Mouse (Mus musculus) limb, embryonic 11.5 days (tissue): ENCODE data around the gene Olfr678. TPM values are rescaled to one million over a fixed set of nuclear protein-coding genes. Genes with fewer than 3 reads are reported as not detected.
"Not testable (repeated sequence)": the region's sequence is repeated elsewhere in the genome, so short reads cannot be mapped to it uniquely, and the experiment has no call there.

ENCODE experiments used
- ATAC-seq: fragments of 200-750 bp; cut with Nextera tagmentation; 2 replicates; pipeline ENCODE4 v1.8.0; 2017; ENCODE audit warnings: low read depth; ENCODE audit not compliant: insufficient number of reproducible peaks, low FRiP score, low TSS enrichment
- DNase-seq: peaks from one replicate; pipeline ENCODE4 v3.0.0-alpha.2; 2015; ENCODE audit warnings: low spot score
- H3K27ac ChIP-seq: fragments of 300-500 bp; sonication (generic); replicated peaks from 2 replicates; pipeline ENCODE4 v1.5.1; 2014; ENCODE audit warnings: low read depth, mild to moderate bottlenecking, low read length
- H3K27me3 ChIP-seq: fragments of 300-500 bp; sonication (generic); 2 replicates; pipeline ENCODE4 v1.6.1; 2014; ENCODE audit warnings: mild to moderate bottlenecking, low read length, mixed read lengths; ENCODE audit not compliant: control insufficient read depth, insufficient read depth
- H3K36me3 ChIP-seq: fragments of 300-500 bp; sonication (generic); 2 replicates; pipeline ENCODE4 v1.6.1; 2014; ENCODE audit warnings: mild to moderate bottlenecking, low read length, moderate library complexity, mixed read lengths; ENCODE audit not compliant: control insufficient read depth, insufficient read depth
- H3K4me1 ChIP-seq: fragments of 300-500 bp; sonication (generic); 2 replicates; pipeline ENCODE4 v1.6.1; 2014; ENCODE audit warnings: low read length, mixed read lengths; ENCODE audit not compliant: control insufficient read depth, insufficient read depth
- H3K4me2 ChIP-seq: fragments of 300-500 bp; sonication (generic); 2 replicates; pipeline ENCODE4 v1.6.1; 2014; ENCODE audit warnings: low read depth, mild to moderate bottlenecking, moderate library complexity; ENCODE audit not compliant: severe bottlenecking
- H3K4me3 ChIP-seq: fragments of 300-500 bp; sonication (generic); 2 replicates; pipeline ENCODE4 v1.5.1; 2014; ENCODE audit warnings: low read depth, low read length
- H3K9ac ChIP-seq: fragments of 300-500 bp; sonication (generic); 2 replicates; pipeline ENCODE4 v1.6.1; 2014; ENCODE audit warnings: mild to moderate bottlenecking, low read length
- H3K9me3 ChIP-seq: fragments of 300-500 bp; sonication (generic); 2 replicates; pipeline ENCODE4 v1.6.1; 2016; ENCODE audit warnings: low read length; ENCODE audit not compliant: control insufficient read depth
- WGBS: fragments of 180-500 bp; shearing (Covaris S2); extraction: QIAGEN DNeasy Blood & Tissue Kit; methylation state at CpG from one replicate; pipeline ENCODE4 v1.1.7; 2014; 5-methylcytosine and 5-hydroxymethylcytosine counted together
- polyA plus RNA-seq: library from polyadenylated mRNA; unstranded; fragments of >200 nt; fragmentation: Nextera tagmentation; extraction: Ambion mirVana; gene quantifications from 2 replicates; pipeline ENCODE4 v1.2.1, GENCODE M21; 2014

Gene Olfr678
- polyA plus RNA-seq = not detected in 2 replicates

GRCm38 (mm10) chr7:105064175-105064574, at the start of gene Olfr678:
TSS of gene Olfr678 (plus strand) at chr7:105064475.
- H3K9ac ChIP-seq = no peak within 1 kb of the TSS
- no peaks in the 10 kb centered on the region for H3K4me1 ChIP-seq
- no peaks in the 10 kb centered on the region for H3K36me3 ChIP-seq
- no peaks in the 10 kb centered on the region for H3K9me3 ChIP-seq
- no peaks in the 10 kb centered on the region for H3K27me3 ChIP-seq
- no peak within 1 kb of the TSS for H3K4me2 ChIP-seq
- H3K4me3 ChIP-seq = no peak within 1 kb of the TSS
- no peak within 1 kb of the TSS for H3K27ac ChIP-seq
- no peak for DNase-seq
- no peak for ATAC-seq
- WGBS = 92% methylated on average over 1 of the region's 1 CpGs

GRCm38 (mm10) chr7:105022530-105022929, 41.7 kb upstream of the Olfr678 start:
- Histone ChIP-seq H3K9ac (no peak overlapping the region), H3K27me3 (no peaks in the 10 kb centered on the region), H3K27ac (no peak overlapping the region), H3K9me3 (no peaks in the 10 kb centered on the region), H3K4me2 (no peak overlapping the region), H3K4me3 (no peak overlapping the region), H3K36me3 (no peaks in the 10 kb centered on the region), H3K4me1 (no peaks in the 10 kb centered on the region)
- ATAC-seq (no peak), DNase-seq (no peak)
- 76% methylated on average over 1 of the region's 1 CpGs for WGBS

- Histone ChIP-seq H3K36me3 (no peaks in the 10 kb centered on the region), H3K4me1 (no peaks in the 10 kb centered on the region), H3K27me3 (no peaks in the 10 kb centered on the region), H3K9ac (no peak within 1 kb of the TSS), H3K4me2 (no peak within 1 kb of the TSS), H3K27ac (no peak within 1 kb of the TSS), H3K4me3 (no peak within 1 kb of the TSS), H3K9me3 (no peaks in the 10 kb centered on the region)
- DNase-seq (no peak), ATAC-seq (no peak)
- 73% methylated on average over 1 of the region's 1 CpGs for WGBS
Measured at GRCm38 (mm10) chr7:105028360-105028759, 35.9 kb upstream of the Olfr678 start, which contains the start of gene Olfr675. TSS of gene Olfr675 (minus strand) at chr7:105028460.

GRCm38 (mm10) chr7:105032398-105032797, 31.9 kb upstream of the Olfr678 start, which contains the start of gene Olfr676:
TSS of gene Olfr676 (plus strand) at chr7:105032698.
- Histone ChIP-seq H3K4me1 (no peaks in the 10 kb centered on the region), H3K27me3 (no peaks in the 10 kb centered on the region), H3K27ac (no peak within 1 kb of the TSS), H3K4me3 (no peak within 1 kb of the TSS), H3K9me3 (no peaks in the 10 kb centered on the region), H3K4me2 (no peak within 1 kb of the TSS), H3K9ac (no peak within 1 kb of the TSS), H3K36me3 (no peaks in the 10 kb centered on the region)
- ATAC-seq (no peak), DNase-seq (no peak)

GRCm38 (mm10) chr7:105033836-105034235, 30.4 kb upstream of the Olfr678 start:
- not testable (repeated sequence) for H3K4me1 ChIP-seq, H3K4me2 ChIP-seq, H3K9me3 ChIP-seq, H3K27me3 ChIP-seq, DNase-seq, H3K9ac ChIP-seq, H3K4me3 ChIP-seq, ATAC-seq, H3K36me3 ChIP-seq, H3K27ac ChIP-seq
- 60% methylated on average over 5 of the region's 5 CpGs for WGBS

- ATAC-seq = no peak
- no peak overlapping the region for H3K4me3 ChIP-seq
- no peak overlapping the region for H3K27ac ChIP-seq
- H3K36me3 ChIP-seq = no peaks in the 10 kb centered on the region
- H3K27me3 ChIP-seq = no peaks in the 10 kb centered on the region
- DNase-seq = no peak
- H3K4me1 ChIP-seq = no peaks in the 10 kb centered on the region
- no peaks in the 10 kb centered on the region for H3K9me3 ChIP-seq
- no peak overlapping the region for H3K4me2 ChIP-seq
- no peak overlapping the region for H3K9ac ChIP-seq
Measured at GRCm38 (mm10) chr7:105058951-105059350, 5.3 kb upstream of the Olfr678 start.

GRCm38 (mm10) chr7:105080905-105081304, 16.6 kb downstream of the Olfr678 start, which contains the start of gene Olfr679:
TSS of gene Olfr679 (plus strand) at chr7:105081205.
- Histone ChIP-seq H3K4me2 (no peak within 1 kb of the TSS), H3K27me3 (no peaks in the 10 kb centered on the region), H3K27ac (no peak within 1 kb of the TSS), H3K9me3 (no peaks in the 10 kb centered on the region), H3K36me3 (no peaks in the 10 kb centered on the region), H3K4me3 (no peak within 1 kb of the TSS), H3K4me1 (no peaks in the 10 kb centered on the region), H3K9ac (no peak within 1 kb of the TSS)
- no peak for ATAC-seq
- DNase-seq = no peak
- 56% methylated on average over 1 of the region's 1 CpGs for WGBS

- not testable (repeated sequence) for DNase-seq, H3K4me1 ChIP-seq, H3K36me3 ChIP-seq, H3K4me2 ChIP-seq, H3K9me3 ChIP-seq, H3K27ac ChIP-seq, H3K4me3 ChIP-seq, H3K27me3 ChIP-seq, ATAC-seq, H3K9ac ChIP-seq
Measured at GRCm38 (mm10) chr7:105092717-105093116, 28.4 kb downstream of the Olfr678 start, which contains the start of gene Olfr680-ps1. TSS of gene Olfr680-ps1 (minus strand) at chr7:105092817.

- H3K9ac ChIP-seq = no peak within 1 kb of the TSS
- no peaks in the 10 kb centered on the region for H3K9me3 ChIP-seq
- H3K4me2 ChIP-seq = no peak within 1 kb of the TSS
- ATAC-seq = no peak
- no peaks in the 10 kb centered on the region for H3K27me3 ChIP-seq
- H3K4me1 ChIP-seq = no peaks in the 10 kb centered on the region
- no peak within 1 kb of the TSS for H3K4me3 ChIP-seq
- H3K27ac ChIP-seq = no peak within 1 kb of the TSS
- no peak for DNase-seq
- H3K36me3 ChIP-seq = no peaks in the 10 kb centered on the region
Measured at GRCm38 (mm10) chr7:105116536-105116935, 52.3 kb downstream of the Olfr678 start, which contains the start of gene Olfr681. TSS of gene Olfr681 (plus strand) at chr7:105116836.
